Mouse (Mus musculus) ovary, postnatal 36 days (tissue): ENCODE measurements around the gene Ddx56.

Experiments used
- DNase-seq: peaks from one replicate; pipeline ENCODE4 v3.0.0; 2022; ENCODE audit warnings: low spot score, mixed read lengths

The Ddx56 gene

DNA sequence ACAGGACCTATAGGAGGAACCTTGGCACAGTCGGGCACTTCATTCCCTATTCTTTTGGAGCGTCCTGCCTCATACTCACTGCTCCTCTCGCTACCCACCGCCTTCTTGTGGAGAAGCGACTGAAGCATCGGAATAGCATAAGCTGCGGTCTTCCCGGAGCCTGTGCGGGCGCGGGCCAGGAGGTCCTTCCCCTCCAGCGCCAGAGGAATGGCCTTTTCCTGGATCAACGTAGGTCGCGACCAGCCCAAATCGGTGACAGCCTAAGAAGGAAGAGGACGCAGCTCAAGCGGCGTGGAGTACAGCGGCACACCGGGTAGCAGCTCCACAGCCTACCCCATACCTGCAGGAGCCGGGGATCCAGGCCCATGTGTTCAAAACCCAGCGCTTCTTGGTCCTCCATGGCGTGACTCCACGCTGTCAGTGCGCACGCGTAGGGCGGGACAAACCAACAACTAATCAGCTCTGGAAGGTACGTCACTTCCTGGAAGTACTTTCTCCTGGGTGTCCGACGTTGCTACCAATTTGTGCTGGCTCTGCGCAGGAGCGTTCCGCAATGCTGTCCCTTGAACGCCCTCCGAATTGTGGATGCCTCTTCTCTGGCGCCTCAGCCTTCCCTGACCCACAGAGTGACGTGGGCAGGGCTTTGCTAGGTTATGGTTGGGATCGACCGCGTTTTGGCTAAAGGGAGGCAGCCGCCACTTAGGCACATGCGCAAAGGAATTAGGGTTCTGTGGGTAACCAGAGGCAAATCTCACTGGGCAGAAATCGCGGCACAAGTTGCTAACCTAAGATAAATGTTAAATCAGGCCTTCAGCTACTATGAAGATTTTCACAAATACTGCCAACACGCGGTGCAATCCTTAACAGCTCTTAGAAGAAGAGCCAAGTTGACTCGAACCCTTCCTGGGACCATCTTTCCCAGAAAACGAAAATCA, at the start of gene Ddx56:
TSS of gene Ddx56 (minus strand) at position 453 of the 935 bp plus-strand sequence.
- peak; percentile 87 for DNase-seq

DNA sequence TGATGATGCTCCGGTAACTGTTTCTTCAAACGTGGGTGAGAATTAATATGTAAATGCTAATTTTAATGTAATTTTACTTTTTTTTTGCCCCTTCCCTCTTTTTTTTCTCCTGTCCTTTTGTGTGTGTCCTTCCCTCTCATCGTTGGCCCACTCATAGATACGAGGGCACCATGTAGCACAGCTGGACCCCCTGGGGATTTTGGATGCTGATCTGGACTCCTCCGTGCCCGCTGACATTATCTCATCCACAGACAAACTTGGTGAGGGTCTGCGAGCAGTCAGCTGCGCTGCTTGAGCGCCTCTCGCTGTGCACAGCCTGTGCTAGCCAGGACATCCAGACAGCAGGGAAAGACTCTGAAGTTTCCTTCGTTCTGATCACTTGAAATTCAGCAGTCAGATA, 49.2 kb upstream of the Ddx56 start:
- DNase-seq: no peak

DNA sequence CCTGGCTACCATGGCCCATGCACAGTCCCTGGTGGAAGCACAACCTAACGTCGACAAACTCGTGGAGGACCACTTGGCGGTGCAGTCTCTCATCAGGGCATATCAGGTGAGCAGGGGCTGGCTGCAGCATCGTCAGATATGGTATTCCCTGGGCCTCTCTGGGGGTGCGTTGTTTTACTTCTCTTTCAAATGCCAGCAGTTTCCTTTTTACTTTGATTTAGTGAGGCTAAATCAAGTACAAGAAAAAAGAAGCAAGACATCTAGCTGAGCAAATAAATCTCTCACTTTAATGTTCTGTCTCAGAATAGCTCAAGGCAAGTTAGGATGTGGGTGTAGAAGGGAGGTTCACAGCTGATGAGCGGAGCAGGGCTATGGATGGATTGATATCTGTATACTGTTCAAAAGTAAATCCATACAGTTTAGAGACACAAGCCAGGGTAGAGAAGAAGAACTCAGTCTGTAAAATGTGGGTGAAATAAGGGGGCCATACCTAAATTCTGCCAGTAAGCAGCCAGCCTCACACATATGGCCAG, 46.4 kb upstream of the Ddx56 start:
- no peak for DNase-seq

DNA sequence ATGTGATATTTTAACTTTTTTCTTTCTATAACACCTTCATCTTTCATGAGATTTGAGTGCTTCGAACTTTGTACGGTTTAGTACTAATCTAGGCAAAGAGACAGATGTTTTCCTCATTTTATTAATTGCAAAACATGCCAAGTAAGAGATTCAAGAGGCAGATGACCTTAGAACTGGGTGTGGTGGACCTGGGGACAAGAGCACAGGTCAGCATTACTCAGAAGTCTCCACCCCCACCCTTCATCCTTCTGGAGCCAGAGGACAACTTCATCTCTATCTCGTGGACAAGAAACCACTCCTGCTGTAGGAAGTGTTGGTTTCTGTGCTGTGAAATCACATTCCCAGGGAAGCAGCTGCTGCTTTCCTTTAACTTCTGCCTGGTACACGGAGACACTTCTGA, 40.6 kb upstream of the Ddx56 start:
- no peak for DNase-seq

GRCm38 (mm10) chr11:6305943-6306430, 38.4 kb upstream of the Ddx56 start:
- DNase-seq: no peak

DNA sequence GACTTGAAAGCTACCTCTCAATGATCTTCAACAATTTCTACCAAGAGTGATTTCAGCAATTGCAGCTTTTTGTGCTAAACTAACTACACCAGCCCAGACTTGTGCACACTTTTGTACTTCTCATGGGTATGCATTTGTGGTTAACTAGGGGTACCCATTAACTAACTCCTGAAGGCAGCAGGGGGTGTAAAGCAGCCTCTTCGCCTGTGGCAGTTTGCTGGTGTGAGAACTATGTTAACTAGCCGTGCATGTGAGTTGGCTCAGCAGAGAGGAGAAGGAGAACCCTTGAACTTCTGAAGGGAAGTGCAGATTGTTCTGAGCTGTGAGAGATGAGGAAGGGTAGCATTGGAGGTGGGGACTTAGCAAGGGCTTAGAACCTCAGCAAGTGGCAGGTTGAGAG, 35.2 kb upstream of the Ddx56 start:
- DNase-seq: no peak

DNA sequence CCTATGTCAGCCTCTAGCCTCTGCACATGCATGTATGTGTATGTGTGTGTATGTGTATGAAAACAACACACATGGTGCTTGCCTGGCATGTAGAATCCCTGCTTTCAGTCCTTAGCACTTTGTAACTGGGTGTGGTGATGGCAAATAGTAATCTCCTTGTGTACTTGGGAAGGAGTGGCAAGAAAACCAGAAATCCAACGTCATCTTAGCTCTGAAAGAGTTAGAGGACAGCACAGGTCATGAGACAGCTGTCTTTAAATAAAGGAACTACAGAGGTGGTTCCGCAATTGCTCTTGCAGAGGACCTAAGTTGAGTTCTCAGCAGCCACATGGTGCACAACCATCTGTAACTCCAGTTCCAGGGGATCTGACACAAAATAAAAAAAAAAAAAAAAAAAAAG, 31.9 kb upstream of the Ddx56 start:
- DNase-seq: no peak

- DNase-seq: no peak
Measured at GRCm38 (mm10) chr11:6296077-6296476, 28.5 kb upstream of the Ddx56 start.

GRCm38 (mm10) chr11:6294632-6295031, 27.1 kb upstream of the Ddx56 start:
- DNase-seq: no peak

DNA sequence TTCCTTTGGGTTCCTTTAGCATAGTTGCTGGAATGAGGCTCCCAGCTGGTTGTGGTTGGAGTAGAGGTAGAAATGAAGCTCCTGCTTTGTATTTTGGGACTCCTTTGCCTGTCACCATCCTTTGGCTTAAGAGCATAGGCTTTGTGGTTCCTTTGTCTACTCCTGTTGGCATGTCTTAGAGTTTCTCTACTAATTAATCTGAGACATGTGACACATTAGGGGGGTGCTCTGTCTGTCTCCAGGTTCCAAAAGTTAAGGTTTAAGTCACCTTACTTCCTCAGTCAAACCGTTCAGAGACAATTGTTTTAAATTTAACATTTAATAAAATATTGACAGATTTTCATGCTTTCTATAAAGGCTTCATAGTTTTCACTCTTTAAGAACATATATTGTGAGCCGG, 26.0 kb upstream of the Ddx56 start:
- no peak for DNase-seq

DNA sequence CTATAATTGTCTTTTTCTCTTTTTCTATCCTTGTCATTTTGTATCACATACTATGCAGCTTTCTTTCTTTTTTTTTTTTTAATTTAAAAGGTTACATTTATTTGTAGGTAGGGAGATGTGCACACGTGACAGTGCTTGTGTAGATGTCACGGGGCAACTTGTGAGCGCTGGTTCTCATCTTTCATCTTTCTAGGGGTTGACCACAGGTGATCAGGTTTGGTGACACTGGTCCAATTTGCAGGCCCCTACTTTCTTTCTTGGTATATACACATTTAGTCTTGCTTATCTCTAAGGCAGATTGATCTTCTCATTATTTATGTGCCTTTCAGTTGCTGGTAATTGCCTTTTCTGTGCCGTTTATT, 25.4 kb upstream of the Ddx56 start:
- no peak for DNase-seq

DNA sequence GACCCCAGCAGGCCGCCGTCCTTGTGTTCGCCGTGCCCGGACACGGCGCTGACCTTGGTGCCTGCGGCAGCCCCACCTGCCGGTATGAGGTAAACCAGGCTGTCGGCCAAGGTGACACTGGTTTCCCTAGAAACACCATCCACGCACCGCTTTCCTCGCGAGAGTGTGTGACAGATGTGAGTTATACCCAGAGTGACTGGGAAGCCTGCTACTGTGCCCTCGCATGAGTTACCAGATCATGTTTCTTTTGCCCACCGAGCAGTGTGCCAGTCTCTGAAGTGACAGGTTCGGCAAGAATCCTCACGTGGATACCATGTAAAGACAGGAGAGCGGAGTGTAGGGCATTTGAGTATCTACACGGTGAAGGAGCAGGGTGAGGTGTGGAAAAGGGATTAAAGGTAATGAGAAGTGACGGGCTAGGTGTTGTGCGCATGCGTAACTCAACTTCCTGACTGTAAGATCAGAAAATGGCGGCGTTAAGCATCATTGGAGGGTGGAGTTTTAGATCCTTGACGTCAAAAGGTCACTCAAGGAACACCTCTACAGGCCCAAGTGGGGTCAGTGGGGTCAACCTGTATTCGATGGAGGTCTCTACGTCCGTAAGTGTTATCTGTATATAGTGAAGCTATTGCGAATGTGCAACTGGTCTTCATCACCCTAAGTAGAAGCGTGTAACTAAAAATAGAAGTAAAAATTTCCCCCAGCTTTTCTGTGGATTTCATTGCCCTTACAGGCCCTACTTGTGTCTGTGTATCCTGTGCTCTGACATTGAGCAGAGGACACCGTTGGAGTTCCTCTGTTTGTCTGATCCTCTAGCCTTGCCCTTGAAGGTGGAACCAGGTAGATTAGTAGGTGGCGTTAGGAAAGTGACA, 24.8 kb upstream of the Ddx56 start:
- DNase-seq: no peak

GRCm38 (mm10) chr11:6291401-6292115, 24.0 kb upstream of the Ddx56 start, which contains the start of gene Ogdh:
Gene Ogdh (plus strand): TSS chr11:6291633.
- peak; percentile 98 for DNase-seq

- DNase-seq: no peak
Measured at GRCm38 (mm10) chr11:6290883-6291282, 23.3 kb upstream of the Ddx56 start.

DNA sequence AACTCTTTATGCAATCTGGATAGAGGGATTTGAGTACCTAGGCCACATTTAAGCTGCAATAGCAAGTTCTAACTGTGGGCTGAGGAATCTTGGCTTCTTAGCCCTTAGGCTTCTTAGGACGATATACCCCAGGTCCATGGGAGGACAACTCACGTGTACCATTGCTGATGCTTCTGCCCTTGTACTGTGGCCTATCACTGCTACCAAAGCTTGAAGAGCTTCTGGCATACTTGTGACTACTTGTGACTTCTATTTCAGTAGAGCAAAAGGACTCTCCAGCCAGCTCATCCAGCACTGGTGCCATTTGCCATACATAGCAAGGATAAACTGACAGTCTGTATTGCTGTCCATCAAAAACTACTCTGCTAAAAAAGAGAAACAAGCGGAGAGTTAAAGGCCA, 22.6 kb upstream of the Ddx56 start:
- DNase-seq: no peak

DNA sequence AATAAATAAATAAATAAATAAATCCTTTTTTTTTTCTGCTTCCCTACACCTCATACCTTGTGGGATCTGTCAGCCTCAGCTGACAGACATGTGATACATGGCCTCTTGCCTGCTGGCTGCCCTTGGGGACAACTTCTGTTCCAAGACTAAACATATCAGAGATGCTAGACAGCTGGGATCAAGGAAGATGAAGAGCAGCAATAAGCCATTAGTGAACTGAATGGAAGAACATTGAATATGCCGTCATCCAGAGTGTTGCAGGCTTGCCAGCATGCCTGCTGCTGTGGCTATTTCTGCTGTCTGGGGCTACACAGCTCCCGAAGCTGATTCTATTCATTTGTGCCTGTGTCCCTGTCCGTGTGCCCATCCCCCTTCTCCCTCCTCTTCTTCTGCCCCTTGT, 15.4 kb upstream of the Ddx56 start:
- DNase-seq: no peak

- DNase-seq: no peak
Measured at GRCm38 (mm10) chr11:6276466-6276865, 8.9 kb upstream of the Ddx56 start.

GRCm38 (mm10) chr11:6275094-6275484, 7.5 kb upstream of the Ddx56 start:
- no peak for DNase-seq

DNA sequence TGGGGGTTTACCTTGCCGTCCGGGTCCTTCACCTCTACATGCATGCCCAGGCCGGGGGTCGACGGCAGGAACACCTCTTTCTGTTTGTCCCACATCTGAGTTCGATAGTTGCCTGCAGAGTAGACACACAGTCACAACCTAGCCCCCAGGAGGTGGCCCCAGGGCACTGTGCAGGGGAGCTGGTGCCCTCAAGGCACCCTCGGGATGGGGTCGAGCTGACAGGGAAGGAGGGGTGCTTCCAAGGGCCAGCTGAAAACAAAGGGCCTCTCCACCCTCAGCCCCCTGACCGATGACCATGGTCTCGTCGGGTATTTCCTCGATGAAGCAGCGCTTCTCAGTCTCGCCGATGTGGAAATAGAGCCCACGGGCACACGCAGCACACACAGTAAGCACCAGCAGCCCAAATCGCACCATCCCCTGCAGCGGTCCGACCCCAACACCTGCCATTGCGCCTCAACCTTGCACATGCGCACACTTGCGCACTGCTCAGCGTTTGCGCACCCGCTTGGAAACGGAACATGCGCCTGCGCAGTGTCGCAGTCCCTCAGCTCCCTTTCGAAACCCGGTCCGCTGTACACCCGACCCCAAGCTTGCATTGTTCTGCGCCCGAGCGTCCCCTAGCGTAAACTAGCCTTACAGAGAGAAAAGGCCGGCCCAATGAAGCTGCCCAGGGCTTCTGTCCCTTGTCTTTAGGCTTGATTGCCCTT, 7.0 kb upstream of the Ddx56 start, which contains the start of gene Tmed4:
TSS of gene Tmed4 (minus strand) at position 484 of the 707 bp plus-strand sequence.
- DNase-seq: peak; percentile 98

DNA sequence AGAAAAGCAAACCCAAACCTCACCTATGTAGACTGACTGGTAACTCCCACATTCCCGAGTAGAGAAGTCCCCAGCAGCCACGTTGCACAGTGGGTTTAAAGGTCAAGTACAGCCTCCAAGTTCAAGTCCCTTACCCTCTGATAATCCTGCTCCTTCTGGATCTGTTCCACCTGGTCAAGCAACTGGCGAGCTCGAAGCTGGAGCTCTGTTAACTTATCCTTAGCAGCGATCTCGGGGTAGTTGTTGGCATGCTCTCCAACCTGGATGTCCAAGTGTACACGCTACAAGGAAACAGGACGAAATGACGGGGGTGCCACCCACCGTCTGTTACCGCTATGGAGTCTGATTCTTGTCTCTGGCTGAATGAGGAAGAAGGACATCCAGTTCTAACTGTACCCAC, 6.0 kb upstream of the Ddx56 start:
- DNase-seq: no peak

GRCm38 (mm10) chr11:6266621-6267020, 951 bp downstream of the Ddx56 start:
- no peak for DNase-seq
